Mouse (Mus musculus) myocyte (in vitro differentiated cells): ENCODE measurements around the gene Pdzrn4.

ENCODE experiments used
- CEBPB ChIP-seq: IDR thresholded peaks from 2 replicates; pipeline ENCODE4 v1.6.1; 2011; ENCODE audit warnings: mild to moderate bottlenecking, moderate library complexity; ENCODE audit not compliant: poor library complexity, insufficient read depth, severe bottlenecking
- E2F4 ChIP-seq: IDR thresholded peaks from one replicate; pipeline ENCODE4 v1.6.1; 2011; ENCODE audit warnings: mild to moderate bottlenecking, control low read depth, moderate library complexity; ENCODE audit not compliant: insufficient read depth
- MAX ChIP-seq: IDR thresholded peaks from one replicate; pipeline ENCODE4 v1.6.1; 2011; ENCODE audit warnings: low read depth, mild to moderate bottlenecking, control low read depth
- MYOG ChIP-seq, 3 experiments: IDR thresholded peaks; one replicate each; pipeline ENCODE4 v1.6.1; 2011; ENCODE audit warnings: control low read depth in 2 of 3, low read depth in 2 of 3, mild to moderate bottlenecking in 2 of 3; ENCODE audit not compliant: insufficient read length in 2 of 3, control insufficient read depth in 1 of 3, insufficient read depth in 1 of 3
- POLR2A ChIP-seq: IDR thresholded peaks from one replicate; pipeline ENCODE4 v1.6.1; 2011; ENCODE audit warnings: low read depth, mild to moderate bottlenecking, control low read depth, moderate library complexity; ENCODE audit not compliant: insufficient read length
- REST ChIP-seq: IDR thresholded peaks from one replicate; pipeline ENCODE4 v1.6.1; 2011; ENCODE audit warnings: mild to moderate bottlenecking, control low read depth, moderate library complexity; ENCODE audit not compliant: insufficient read depth, insufficient read length
- TCF3 ChIP-seq: IDR thresholded peaks from one replicate; pipeline ENCODE4 v1.6.1; 2011; ENCODE audit warnings: low read depth, control low read depth; ENCODE audit not compliant: insufficient read length
- USF1 ChIP-seq: IDR thresholded peaks from one replicate; pipeline ENCODE4 v1.6.1; 2011; ENCODE audit warnings: low read depth, mild to moderate bottlenecking, control low read depth, moderate library complexity

DNA sequence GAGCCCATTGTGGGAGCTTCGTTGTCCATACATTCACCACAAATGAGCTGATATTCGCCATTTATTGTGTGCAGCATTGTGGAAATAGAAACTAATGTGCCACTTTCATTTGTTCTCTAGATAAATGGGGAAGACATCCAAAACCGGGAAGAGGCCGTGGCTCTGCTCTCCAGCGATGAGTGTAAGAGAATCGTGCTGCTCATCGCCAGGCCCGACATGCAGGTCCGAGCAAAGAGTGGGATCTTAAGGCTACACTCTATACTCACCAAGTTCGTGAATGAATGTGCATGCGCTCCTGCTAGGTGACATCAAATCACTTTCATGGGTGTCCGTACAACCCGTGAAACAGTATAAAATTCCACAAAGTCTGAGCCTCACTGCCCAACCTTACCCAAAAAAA, 355.9 kb downstream of the Pdzrn4 start:
- no peak for TF ChIP-seq USF1
- no peak for TF ChIP-seq POLR2A
- TF ChIP-seq REST = no peak
- no peak for TF ChIP-seq MYOG (IDR thresholded peaks at IDR 0.05; ENCODE audit: control insufficient read depth in 1 of 3, insufficient read depth in 1 of 3, insufficient read length in 2 of 3, low read depth in 2 of 3)
- TF ChIP-seq E2F4 = no peak
- no peak for TF ChIP-seq TCF3
- TF ChIP-seq CEBPB = no peak
- no peak for TF ChIP-seq MAX
